Mouse (Mus musculus) kidney, postnatal 25 days (tissue): ENCODE measurements around the gene Raf1.
A peak's percentile ranks its signal among the peaks of the same experiment; 100 is the strongest.

Experiments
- DNase-seq, 2 experiments: peaks; one replicate each; pipeline ENCODE4 v3.0.0; 2021; ENCODE audit warnings: mixed read lengths in 2 of 2

Raf1 gene

DNA sequence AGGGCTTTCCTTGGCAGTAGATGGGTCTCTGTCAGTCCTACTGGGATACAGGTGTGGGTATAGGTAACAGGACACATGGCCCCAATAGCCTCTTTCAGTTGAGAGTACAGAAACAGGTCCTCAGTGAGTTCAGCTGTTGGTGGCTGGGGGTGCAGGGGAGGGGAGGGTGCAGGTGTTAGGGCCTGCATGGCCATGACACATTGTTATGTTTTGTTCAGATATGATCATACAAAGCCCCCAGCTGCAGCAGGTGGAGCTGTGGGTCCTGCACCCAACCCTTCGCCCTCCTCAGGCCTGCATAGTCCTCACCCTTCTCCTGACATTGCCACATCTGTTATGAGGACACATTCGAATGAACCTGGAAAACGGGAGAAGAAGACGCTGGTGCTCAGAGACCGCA is 66.1 kb downstream of the Raf1 start:
- no peak for DNase-seq

DNA sequence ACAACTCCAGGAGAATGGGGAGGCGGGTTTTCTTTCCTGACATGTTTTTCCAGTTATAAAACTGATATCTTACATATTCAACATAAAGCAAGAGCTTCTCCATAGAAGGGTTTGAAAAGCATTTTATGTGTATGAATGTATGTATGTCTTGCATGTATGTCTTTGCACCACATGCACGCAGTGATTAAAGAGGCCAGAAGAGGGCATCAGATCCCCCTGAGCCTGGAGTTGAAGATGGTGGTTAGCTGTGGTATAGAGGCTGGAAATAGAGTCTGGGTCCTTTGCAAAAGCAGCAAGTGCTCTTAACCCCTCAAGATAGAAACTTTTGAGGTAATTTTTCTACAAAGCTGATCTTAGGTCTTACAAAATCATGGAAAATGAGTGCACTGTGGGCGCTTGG is 67.3 kb downstream of the Raf1 start:
- DNase-seq: peak in 1 of 2 experiments; percentile 52

DNA sequence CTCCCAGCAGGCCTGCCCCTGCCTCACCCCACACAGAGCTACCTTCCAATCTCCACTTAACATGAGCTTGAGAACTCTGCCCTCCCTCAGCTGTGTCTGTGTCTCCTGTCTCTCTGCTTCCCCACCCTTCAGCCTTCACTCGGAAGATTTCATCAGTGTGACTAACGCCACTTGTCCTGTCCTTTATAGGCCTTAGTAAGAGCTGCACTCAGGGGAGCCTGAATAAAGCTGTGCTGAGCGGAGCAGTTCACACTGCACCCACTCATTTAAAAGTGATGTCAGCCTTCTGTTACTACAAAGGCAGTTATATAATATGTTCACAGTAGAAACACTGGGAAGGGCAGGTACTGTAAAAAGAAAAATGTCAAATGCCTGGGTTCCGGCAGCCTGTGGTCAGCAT is 69.0 kb downstream of the Raf1 start:
- no peak for DNase-seq

DNA sequence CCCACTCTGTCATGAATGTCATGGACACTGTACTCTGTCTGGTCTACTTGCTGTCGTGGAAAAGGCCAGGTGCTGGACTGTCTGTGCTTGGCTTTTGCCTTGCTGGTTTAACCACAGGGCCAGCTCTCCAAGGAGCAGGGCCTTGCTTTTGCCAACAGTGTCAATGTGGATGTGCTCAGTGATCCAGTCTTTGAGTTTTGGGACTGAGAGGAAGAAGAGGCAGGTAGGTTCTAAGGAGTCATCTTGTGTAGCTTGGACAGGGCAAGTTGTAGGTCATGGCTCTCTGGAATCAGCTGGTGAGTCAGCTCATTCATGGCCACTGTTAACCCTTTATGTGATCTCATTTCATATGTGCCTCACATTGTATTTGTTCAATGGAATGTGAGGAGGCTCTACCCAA is 70.0 kb downstream of the Raf1 start:
- DNase-seq: no peak

DNA sequence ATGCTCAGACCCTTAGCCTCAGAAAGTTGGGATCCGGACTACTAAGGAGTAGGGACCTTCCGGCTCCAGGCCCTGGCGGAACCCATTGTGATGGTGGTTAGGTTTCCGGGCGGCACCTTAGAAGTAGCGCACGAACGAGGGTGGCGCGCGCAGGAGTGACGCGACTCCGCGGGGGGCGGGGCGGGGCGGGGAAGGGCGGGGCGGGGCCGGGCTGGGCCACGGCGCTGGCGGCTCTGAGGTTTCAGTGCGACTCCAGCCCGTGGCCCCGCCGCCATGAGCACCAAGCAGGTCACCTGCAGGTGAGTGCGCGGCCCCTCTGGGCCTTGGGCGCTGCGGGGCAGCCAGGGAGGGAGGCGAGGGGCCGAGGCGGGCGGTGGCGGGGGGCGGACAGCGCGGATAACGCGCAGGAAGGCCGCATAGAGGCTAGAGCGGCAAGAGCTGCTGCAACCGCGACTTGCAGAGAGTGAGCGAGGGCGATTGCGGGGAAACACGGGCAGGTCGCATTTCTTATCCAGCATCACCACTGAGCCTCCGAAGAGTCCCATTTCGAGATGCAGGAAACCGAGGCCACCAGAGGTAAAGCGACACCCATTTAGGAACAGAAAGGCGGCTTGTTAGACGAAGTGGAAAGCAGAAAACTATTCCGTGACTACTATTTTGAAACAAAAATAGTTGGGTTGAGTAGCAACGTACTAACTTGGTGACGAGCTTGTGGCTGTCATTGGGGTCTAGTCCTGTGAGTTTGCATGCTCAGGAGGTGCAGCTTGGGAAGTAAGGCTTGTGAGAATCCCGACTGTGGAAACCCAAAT is 74.5 kb downstream of the Raf1 start, which contains the start of gene Mkrn2:
Gene Mkrn2, plus strand, starts transcription at position 188 of the 809 bp plus-strand sequence.
- peak; percentile 82 to 89 for DNase-seq

DNA sequence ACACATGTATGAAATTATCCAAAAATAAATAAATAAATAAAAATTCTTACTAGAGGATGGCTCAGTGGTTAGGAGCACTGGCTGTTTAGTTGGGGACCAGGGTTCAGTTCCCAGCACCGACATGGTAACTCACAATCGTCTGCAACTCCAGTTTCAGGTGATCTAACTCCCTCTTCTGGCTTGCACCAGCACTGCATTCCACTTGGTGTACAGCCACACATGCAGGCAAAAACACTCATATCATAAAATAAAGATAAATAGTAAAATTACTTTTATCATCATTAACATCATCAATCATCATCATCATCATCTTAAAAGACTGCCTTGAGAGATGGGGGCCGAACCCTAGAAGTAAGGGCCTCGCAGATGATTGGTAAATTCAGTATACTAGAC is 75.1 kb downstream of the Raf1 start:
- DNase-seq: no peak

DNA sequence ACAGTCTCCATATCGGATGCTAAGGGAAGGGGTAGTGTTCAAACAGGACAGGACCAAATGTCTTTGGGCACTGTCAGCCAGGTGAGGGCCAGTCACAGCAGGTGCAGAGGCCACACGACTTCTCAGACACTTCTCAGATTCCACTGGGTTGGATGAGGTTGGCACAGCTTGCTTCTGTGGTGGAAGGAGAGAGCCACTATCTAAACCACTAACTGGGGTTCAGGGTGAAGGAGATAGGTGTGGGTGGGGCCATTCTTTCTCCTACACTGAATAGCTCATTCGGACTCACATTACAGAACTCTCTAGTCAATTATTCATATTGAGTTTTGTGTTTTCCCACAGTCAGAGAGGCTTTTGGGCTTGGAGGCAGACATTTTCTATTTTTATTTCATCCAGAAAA is 80.8 kb downstream of the Raf1 start:
- DNase-seq: no peak

DNA sequence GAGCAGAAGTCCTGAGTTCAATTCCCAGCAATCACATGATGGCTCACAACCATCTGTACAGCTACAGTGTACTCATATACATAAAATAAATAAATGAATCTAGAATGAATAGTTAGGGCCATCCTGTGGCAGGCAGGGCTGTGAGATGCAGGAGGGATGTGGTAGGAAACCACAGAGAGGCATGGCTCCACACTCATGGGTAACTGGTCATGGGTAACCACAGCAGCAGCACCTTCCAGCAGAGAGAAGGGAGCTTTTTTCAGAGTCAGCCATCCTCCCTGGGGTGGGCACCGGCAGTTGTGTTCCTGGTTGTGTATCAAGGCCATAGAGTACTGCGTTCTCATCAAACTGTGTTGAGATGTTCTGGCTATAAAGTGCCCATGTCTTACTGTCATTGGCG is 82.0 kb downstream of the Raf1 start:
- no peak for DNase-seq

DNA sequence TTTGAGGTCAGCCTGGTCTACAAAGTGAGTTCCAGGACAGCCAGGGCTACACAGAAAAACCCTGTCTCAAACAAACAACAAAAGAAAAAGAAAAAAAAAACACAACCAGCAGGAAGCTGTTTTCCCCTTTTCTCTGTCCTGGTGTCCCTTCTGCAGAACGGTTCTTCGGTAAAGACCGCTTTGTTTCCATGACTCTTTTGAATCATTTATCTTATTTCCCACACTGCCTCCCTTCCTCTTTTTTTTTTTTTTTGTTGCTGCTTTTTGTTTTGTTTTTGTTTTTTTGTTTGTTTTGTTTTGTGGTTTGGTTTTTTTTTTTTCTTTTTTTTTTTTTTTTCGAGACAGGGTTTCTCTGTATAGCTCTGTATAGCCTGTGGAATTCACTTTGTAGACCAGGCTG is 83.2 kb downstream of the Raf1 start:
- DNase-seq: no peak

DNA sequence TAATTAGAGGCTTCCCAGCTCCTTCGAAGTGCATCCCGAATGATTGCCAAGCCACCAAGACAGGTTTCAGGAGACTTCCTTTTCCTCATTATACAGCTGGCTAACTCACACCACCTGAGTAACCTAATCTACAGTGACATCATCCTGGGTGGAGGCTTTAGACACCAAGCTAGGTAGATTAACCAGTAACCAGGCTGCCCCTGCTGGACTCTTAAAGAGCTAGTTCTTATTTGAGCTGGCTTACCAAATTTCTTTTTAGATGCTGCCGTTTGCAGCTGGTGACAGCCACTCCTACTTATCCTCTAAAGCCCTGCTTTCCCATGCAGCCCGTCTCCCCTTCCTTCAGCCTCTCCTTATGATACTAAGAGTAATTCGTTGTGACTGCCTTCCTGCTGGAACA is 84.0 kb downstream of the Raf1 start, which contains the start of gene Mkrn2os:
Gene Mkrn2os, minus strand, starts transcription at position 119 of the 400 bp plus-strand sequence.
- DNase-seq: peak; percentile 71 to 77

DNA sequence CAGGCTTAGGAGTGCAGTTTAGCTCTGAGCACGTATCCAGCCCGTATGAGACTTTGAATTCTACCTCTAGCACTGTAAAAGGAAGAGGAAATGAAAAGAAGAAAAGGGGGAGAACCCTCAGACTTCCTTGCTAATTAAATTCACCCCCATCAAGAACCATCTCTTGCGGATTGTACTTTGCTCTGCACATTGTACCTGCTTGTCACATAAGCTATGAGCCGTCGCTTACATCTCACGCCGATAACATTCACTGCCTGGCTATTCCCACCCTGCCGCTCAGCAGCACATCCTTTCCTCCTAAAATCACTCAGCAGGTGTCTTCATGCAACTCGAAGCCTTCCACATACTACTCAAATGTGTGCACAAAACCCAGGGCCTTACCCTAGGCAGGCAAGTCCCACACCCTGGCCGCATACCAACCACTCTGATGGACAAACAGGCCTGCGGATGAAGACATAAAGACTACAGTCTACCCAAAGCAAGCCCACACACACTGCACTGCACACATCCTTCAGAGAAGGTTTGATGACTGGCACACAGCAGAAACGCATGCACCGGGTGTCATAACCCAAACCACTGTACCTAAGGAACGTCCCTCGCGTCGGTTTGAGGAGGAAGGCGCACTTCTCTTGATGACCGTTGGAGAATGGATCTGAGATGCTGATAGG is 84.6 kb downstream of the Raf1 start:
- no peak for DNase-seq

DNA sequence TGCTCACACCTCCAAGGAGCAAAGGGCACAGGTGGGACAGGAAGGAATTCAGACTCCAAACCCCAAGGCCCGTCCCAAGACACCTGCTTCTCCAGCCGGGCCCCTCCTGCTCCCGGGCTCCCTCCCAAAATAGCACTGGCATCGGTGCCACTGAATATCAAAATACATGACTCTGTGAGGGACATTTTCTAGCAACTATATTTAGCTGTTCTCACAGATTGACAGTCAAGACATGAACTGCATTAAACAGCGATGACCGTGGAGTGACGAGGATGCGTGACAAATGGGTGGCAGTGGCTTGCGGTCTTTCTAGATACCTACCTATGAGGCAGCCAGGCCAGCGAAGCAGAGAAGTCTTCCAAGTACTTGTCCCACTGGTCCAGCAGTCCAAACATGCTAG is 90.1 kb downstream of the Raf1 start:
- no peak for DNase-seq

DNA sequence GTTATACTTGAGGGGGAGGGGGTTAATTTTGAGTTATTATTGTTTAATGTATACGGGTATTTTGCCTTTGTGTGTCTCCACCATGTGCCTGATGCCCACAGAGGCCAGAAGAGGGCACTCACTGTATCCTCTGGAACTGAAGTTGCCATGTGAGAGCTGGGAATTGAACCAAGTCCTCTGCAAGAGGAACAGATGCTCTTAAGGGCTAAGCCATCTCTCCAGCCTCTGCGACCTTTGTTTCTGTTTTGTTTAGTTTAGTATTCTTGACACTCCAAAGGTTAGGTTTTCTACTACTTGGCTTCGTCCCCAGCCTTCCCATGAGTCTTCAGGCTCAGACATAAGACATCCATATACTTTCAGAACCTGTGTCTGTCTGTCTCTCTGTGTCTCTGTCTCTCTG is 92.3 kb downstream of the Raf1 start:
- peak; percentile 16 to 41 for DNase-seq

DNA sequence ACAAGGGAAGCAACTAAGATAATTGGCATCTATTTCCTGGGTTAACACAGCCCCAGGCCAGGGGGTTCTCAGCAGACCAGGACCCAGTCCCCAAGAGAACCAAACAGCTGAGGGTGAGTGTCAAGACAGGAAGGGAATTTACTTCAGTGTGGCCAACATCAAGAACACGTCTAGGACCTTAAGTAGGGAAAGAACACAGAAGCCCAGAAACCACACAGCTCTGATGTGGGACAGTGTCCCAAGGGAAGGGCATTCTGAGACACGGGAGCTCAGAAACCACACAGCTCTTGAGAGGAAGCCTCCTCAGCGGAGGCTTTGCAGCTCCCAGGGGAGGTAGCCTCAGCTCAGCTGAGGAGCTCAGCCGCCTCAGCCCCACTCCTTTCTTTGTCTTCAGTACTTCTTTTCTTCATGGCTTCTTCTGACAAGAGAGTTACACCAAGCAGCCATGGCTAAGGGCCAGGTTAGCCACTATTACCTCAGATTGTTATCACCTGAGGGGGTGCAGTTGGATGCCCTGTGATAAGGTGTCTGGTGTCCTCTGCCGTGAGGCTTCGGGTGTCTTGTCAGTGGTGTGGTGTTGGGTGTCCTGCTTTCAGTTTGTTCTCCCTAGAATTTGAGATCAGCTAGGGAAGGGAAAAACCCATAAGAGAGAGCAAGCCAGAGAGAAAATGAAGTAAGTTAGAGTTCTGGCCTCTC is 92.9 kb downstream of the Raf1 start:
- DNase-seq: no peak

DNA sequence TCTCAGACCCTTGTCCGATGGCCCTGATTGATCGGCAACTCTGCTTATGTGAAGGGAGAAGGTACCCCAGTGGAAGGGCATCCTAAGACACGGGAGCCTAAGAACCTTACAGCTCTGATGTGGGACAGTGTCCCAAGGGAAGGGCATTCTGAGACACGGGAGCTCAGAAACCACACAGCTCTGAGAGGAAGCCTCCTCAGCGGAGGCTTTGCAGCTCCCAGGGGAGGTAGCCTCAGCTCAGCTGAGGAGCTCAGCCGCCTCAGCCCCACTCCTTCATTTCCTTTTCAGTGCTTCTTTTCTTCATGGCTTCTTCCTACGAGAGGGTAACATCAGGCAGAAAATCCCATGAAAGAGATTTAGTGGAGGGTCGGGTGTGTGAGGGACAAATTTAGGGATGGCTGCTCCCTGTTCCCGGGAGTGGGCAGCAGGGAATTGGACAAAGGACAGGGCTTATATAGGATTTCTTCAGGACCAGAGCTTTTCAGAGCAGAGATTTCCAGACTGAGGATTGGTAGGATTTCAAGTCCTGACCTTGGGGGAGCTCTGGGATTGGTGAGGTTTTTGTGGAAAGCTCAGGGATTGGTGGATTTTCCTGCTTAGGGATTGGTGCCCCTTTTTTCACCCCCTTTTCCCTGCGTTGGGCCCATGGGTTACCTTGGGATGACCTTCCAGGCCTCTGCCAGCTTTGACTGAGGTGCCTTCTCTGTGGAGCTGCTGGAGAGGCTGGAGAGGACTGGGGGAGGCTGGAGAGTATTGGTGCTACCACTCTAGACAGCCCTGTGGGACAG is 93.9 kb downstream of the Raf1 start:
- no peak for DNase-seq

DNA sequence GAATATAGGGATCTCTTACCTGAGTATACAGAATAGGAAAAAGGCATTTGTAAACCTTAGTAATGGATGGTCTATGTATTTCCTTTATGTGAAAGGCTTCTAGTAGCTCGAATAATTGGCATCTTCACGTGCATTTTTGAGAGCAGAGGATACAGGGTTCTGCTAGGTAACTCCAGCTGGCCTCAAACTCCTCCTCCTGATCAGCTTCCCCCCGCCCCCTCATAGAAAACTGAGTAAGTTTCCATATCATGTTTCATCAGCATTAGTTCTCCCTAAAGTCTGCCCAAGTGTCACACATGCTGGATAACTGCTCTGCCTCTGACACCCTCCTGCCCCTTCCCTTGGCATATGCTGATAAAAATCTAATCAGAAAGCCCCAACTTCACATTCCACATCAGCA is 95.6 kb downstream of the Raf1 start:
- no peak for DNase-seq

DNA sequence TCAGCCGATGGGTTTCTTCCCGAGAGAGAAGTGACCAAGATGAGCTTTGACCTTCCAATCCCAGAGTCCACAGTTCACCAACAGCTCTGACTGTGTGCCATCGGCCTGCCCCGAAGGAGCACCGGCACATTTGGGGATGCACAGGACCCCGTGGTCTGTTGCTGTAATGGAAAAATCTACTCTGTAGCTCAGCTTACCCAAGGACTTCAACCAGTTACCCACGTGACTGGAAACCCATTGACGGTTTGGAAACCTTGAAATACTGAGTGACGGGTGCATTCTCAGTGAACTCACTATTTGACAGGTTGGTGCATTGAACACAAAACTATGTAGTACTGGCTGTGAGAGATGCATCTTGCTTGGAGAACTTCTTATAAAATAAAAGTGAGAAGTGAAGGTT is 98.5 kb downstream of the Raf1 start:
- DNase-seq: no peak

DNA sequence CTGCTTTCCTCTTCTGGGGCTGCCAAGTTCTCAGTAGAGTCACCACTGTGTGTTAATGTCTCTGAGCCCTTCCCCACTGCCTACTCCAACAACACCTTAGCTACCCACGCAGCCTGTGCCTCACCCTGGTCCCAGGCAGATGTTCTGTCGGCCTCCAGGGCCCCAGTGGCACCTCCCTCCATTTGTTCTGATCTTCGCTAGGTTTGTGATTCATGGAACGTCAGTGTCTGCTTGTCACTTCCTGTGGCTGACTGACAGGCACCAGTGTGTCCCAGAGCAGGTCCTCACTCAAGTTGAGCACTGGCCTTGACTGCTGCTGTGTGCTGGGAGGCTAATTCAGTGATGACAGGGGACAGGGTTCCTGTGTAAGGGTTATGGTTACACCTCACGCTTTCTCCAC is 99.0 kb downstream of the Raf1 start:
- DNase-seq: no peak

DNA sequence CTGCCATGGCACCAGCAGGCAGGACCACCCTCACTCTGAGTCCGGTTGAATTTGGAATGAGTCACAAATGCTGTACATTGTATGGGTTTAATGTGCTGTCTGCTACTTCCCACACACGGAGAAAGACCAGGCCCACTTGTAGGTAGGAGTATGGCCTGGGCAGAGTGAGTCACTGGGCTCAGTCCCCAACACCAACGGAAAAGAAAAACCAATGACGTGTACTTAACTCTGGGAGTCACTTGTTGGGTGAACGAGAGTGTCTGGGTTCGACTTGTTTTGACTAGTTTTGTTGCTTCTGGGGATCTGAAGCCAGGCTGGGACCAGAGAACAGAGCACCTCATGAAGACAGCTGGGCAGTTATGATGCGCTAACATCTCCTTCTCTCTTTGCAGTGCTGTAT is 102.3 kb downstream of the Raf1 start:
- DNase-seq: no peak
